Mouse (Mus musculus): ENCODE results near the gene Gm5157.
"Not testable (repeated sequence)": the region's sequence is repeated elsewhere in the genome, so short reads cannot be mapped to it uniquely, and the experiment has no call there.

The Gm5157 gene

DNA sequence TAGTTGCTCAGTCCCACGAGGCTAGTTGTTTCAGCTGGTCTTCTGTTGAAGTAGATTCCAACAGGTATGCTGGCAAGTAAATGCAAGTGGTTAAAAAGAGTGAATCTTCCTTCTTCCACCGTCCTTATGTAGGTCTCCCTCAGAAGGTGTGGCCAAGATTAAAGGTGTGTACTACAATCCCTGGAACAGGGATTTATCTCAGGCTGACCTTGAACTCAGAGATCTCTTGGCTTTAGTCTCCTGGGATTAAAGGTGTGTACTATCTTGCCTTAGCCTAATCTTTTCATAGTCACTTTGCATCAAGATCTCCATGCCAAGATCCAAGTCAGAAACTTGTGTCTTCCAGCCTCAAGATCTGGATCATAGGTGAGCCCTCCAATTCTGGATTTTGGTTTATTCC, at the start of gene Gm5157:
Gene Gm5157 (minus strand): TSS at position 101 of the 400 bp plus-strand sequence.
- not testable (repeated sequence) for DNase-seq

GRCm38 (mm10) chr7:21161885-21162284, 28.3 kb downstream of the Gm5157 start, which contains the start of gene Vmn1r123:
TSS of gene Vmn1r123 (plus strand) at chr7:21162185.
- DNase-seq = not testable (repeated sequence)

Data from right cerebral cortex, postnatal 14 days (tissue).